Mouse (Mus musculus) erythroblast, embryonic 14.5 days (primary cell): ENCODE results near the gene Btn1a1.

ENCODE experiments used
- GATA1 ChIP-seq: IDR thresholded peaks from 2 replicates; pipeline ENCODE4 v1.6.1; 2012; ENCODE audit warnings: low read length, inconsistent platforms, mixed read lengths
- TAL1 ChIP-seq: IDR thresholded peaks from 3 replicates; pipeline ENCODE4 v1.6.1; 2012; ENCODE audit warnings: low read length, inconsistent platforms, mixed read lengths

- TF ChIP-seq TAL1 (no peak), GATA1 (no peak)
Measured at GRCm38 (mm10) chr13:23436861-23437822, 28.6 kb downstream of the Btn1a1 start.
